Mouse (Mus musculus) heart, adult 2 months (tissue): ENCODE data around the gene Tas2r113. TPM values are rescaled to one million over a fixed set of nuclear protein-coding genes. Genes with fewer than 3 reads are reported as not detected.
"Not testable (repeated sequence)": the region's sequence is repeated elsewhere in the genome, so short reads cannot be mapped to it uniquely, and the experiment has no call there.

ENCODE experiments used
- DNase-seq, 2 experiments: peaks; one replicate each; pipeline ENCODE4 v3.0.0; 2021
- H3K27ac ChIP-seq: fragments of 200-600 bp; 2 replicates; pipeline ENCODE4 v1.8.1; 2022
- H3K27me3 ChIP-seq: fragments of 200-500 bp; 2 replicates; pipeline ENCODE4 v1.6.1; 2012; ENCODE audit warnings: mild to moderate bottlenecking, low read length, inconsistent platforms, mixed read lengths; ENCODE audit not compliant: control insufficient read depth, insufficient read depth
- H3K36me3 ChIP-seq: fragments of 200-500 bp; 2 replicates; pipeline ENCODE4 v1.6.1; 2012; ENCODE audit warnings: low read length, inconsistent platforms; ENCODE audit not compliant: control insufficient read depth, insufficient read depth
- H3K4me1 ChIP-seq: fragments of 200-500 bp; 2 replicates; pipeline ENCODE4 v1.6.1; 2011; ENCODE audit warnings: low read length; ENCODE audit not compliant: control insufficient read depth, insufficient read depth
- H3K4me3 ChIP-seq: fragments of 200-600 bp; 2 replicates; pipeline ENCODE4 v1.8.1; 2022
- H3K79me2 ChIP-seq: fragments of 200-500 bp; replicated peaks from 2 replicates; pipeline ENCODE4 v1.6.1; 2012; ENCODE audit warnings: mild to moderate bottlenecking, inconsistent platforms, low read length, moderate library complexity, mixed read lengths; ENCODE audit not compliant: control insufficient read depth, insufficient read depth
- H3K9ac ChIP-seq: fragments of 200-500 bp; 2 replicates; pipeline ENCODE4 v1.6.1; 2012; ENCODE audit warnings: low read depth, mild to moderate bottlenecking, control low read depth, inconsistent platforms, low read length, mixed read lengths
- CTCF ChIP-seq: fragments of 200-600 bp; IDR thresholded peaks from 2 replicates; pipeline ENCODE4 v1.8.1; 2022; ENCODE audit warnings: antibody characterized with exemption, mild to moderate bottlenecking, moderate library complexity
- EP300 ChIP-seq: fragments of 200-500 bp; IDR thresholded peaks from 2 replicates; pipeline ENCODE4 v1.6.1; 2011; ENCODE audit warnings: low read depth, low read length, control low read depth; ENCODE audit not compliant: insufficient read depth
- POLR2A ChIP-seq: fragments of 200-500 bp; IDR thresholded peaks from 2 replicates; pipeline ENCODE4 v1.6.1; 2011; ENCODE audit warnings: mild to moderate bottlenecking, low read depth, low read length, control low read depth; ENCODE audit not compliant: insufficient read depth
- whole genome bisulfite sequencing: fragments of 180-500 bp; shearing (Covaris S2); methylation state at CpG from one replicate; pipeline ENCODE4 v1.1.7; 2018; 5-methylcytosine and 5-hydroxymethylcytosine counted together
- intact Hi-C: fragments of 180-260 bp; cut with DNase I; formaldehyde crosslinking; loops from one replicate; pipeline ENCODE4 v1.15.1; 2025
- long read RNA-seq: library from polyadenylated mRNA; stranded (forward); transcript quantifications from one replicate; pipeline ENCODE4 v2.0.0, GENCODE M21; 2021
- polyA plus RNA-seq: library from polyadenylated mRNA; depleted of rRNA; stranded (reverse); fragments of >200 nt; gene quantifications from 2 replicates; pipeline ENCODE4 v1.2.3, GENCODE M21; 2012; rRNA removed
- total RNA-seq, 2 experiments: library from RNA; stranded (reverse); gene quantifications; 2 replicates each; pipeline ENCODE4 v1.2.3; 2021

Gene Tas2r113
- total RNA-seq (not detected), polyA plus RNA-seq (not detected in 2 replicates)
- long read RNA-seq: 0 reads

GRCm38 (mm10) chr6:132892711-132893110 is at the start of gene Tas2r113:
Gene Tas2r113, plus strand, starts transcription at chr6:132893011.
- H3K9ac ChIP-seq: no peak within 1 kb of the TSS
- no peaks in the 10 kb centered on the region for H3K27me3 ChIP-seq
- no peaks in the 10 kb centered on the region for H3K36me3 ChIP-seq
- TF ChIP-seq EP300 (no peak), CTCF (no peak), POLR2A (no peak)
- no peak for DNase-seq
- WGBS: 58% methylated on average over 1 of the region's 1 CpGs
- H3K4me1 ChIP-seq: no peaks in the 10 kb centered on the region
- no peak within 1 kb of the TSS for H3K4me3 ChIP-seq
- H3K79me2 ChIP-seq: no peaks in the 10 kb centered on the region
- no peak within 1 kb of the TSS for H3K27ac ChIP-seq
- intact Hi-C loops: no loop called here

- Histone ChIP-seq H3K4me3 (no peak within 1 kb of the TSS), H3K79me2 (no peaks in the 10 kb centered on the region), H3K27ac (no peak within 1 kb of the TSS), H3K27me3 (no peaks in the 10 kb centered on the region), H3K36me3 (no peaks in the 10 kb centered on the region), H3K9ac (no peak within 1 kb of the TSS), H3K4me1 (no peaks in the 10 kb centered on the region)
- intact Hi-C loops: no loop called here
- WGBS: 63% methylated on average over 1 of the region's 1 CpGs
- TF ChIP-seq POLR2A: no peak
- no peak for TF ChIP-seq EP300
- no peak for TF ChIP-seq CTCF
- DNase-seq: no peak
Measured at GRCm38 (mm10) chr6:132846842-132847241, 46.0 kb upstream of the Tas2r113 start, which contains the start of gene Tas2r123. Gene Tas2r123, plus strand, starts transcription at chr6:132847142.

- Histone ChIP-seq H3K79me2 (no peaks in the 10 kb centered on the region), H3K27ac (no peak within 1 kb of the TSS), H3K36me3 (no peaks in the 10 kb centered on the region), H3K4me1 (no peaks in the 10 kb centered on the region), H3K9ac (no peak within 1 kb of the TSS), H3K4me3 (no peak within 1 kb of the TSS), H3K27me3 (no peaks in the 10 kb centered on the region)
- intact Hi-C loops: no loop called here
- TF ChIP-seq EP300 (no peak), CTCF (no peak), POLR2A (no peak)
- no peak for DNase-seq
- 44% methylated on average over 1 of the region's 1 CpGs for WGBS
Measured at GRCm38 (mm10) chr6:132855138-132855537, 37.7 kb upstream of the Tas2r113 start, which contains the start of gene Tas2r116. Gene Tas2r116, plus strand, starts transcription at chr6:132855438.

DNA sequence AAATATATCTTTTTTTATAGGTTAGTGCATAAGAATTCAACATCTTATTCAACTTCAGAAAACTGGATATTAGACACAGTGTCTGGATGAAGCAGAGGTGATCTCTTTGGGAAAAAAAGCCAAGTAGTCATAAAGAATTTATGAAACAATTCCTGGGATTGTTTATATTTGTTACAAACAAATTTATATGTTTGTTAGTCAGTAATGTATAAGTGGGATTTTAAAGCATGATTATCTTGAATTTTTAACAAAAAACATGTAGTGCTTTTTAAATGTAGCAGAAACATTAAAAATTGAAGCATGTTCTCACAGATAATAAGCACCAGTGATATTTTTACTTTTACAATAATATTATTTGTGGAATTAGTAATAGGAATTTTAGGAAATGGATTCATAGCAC is 25.1 kb upstream of the Tas2r113 start, which contains the start of gene Tas2r110:
TSS of gene Tas2r110 (plus strand) at position 301 of the 400 bp plus-strand sequence.
- H3K27ac ChIP-seq: no peak within 1 kb of the TSS
- H3K4me3 ChIP-seq: no peak within 1 kb of the TSS
- no peaks in the 10 kb centered on the region for H3K27me3 ChIP-seq
- intact Hi-C loops: no loop called here
- no peaks in the 10 kb centered on the region for H3K36me3 ChIP-seq
- no peak for DNase-seq
- H3K9ac ChIP-seq: no peak within 1 kb of the TSS
- no peaks in the 10 kb centered on the region for H3K79me2 ChIP-seq
- TF ChIP-seq CTCF: no peak
- TF ChIP-seq POLR2A: no peak
- no peak for TF ChIP-seq EP300
- H3K4me1 ChIP-seq: no peaks in the 10 kb centered on the region

- TF ChIP-seq POLR2A (no peak), CTCF (no peak), EP300 (no peak)
- DNase-seq: no peak
- Histone ChIP-seq H3K27me3 (no peaks in the 10 kb centered on the region), H3K4me1 (no peaks in the 10 kb centered on the region), H3K79me2 (no peaks in the 10 kb centered on the region), H3K9ac (no peak within 1 kb of the TSS), H3K27ac (no peak within 1 kb of the TSS), H3K36me3 (no peaks in the 10 kb centered on the region), H3K4me3 (no peak within 1 kb of the TSS)
- intact Hi-C loops: no loop called here
- WGBS: 74% methylated on average over 3 of the region's 3 CpGs
Measured at GRCm38 (mm10) chr6:132909351-132909750, 16.5 kb downstream of the Tas2r113 start, which contains the start of gene Tas2r125. Gene Tas2r125, plus strand, starts transcription at chr6:132909651.

DNA sequence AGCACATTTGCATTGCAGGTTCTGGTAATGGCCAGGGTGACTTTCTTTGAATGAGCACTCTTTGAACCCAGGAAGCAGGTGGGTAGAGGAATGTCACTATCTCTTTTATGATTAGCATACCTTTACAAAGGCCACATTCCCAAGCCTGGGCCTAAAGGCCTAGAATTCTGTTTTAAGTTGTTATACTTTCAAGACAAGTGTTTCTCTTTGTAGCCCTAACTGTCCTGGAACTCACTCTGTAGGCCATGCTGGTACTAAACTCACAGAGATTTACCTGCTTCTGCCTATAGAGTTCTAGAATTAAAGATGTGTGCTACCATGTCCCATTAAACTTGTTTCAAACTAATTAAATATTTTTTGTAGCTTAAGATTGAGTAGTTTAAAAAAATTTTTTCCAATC is 48.6 kb downstream of the Tas2r113 start:
- H3K27ac ChIP-seq, H3K4me1 ChIP-seq, H3K27me3 ChIP-seq, H3K79me2 ChIP-seq, intact Hi-C loops, H3K9ac ChIP-seq, DNase-seq, H3K4me3 ChIP-seq, H3K36me3 ChIP-seq: not testable (repeated sequence)

Other genes starting within 250 kb of the Tas2r113 start
- gene A630073D07Rik, start 241.5 kb upstream of the Tas2r113 start, total RNA-seq: not detected
- gene A630073D07Rik, start 241.5 kb upstream of the Tas2r113 start, polyA plus RNA-seq: not detected in 2 replicates
- gene Tas2r120, start 236.1 kb upstream of the Tas2r113 start, total RNA-seq: not detected
- gene Tas2r120, start 236.1 kb upstream of the Tas2r113 start, polyA plus RNA-seq: not detected in 2 replicates
- not detected for gene Tas2r121, start 192.0 kb upstream of the Tas2r113 start, total RNA-seq
- not detected in 2 replicates for gene Tas2r121, start 192.0 kb upstream of the Tas2r113 start, polyA plus RNA-seq
- not detected for gene Tas2r122, start 181.1 kb upstream of the Tas2r113 start, total RNA-seq
- not detected in 2 replicates for gene Tas2r122, start 181.1 kb upstream of the Tas2r113 start, polyA plus RNA-seq
- not detected for gene Tas2r115, start 155.0 kb upstream of the Tas2r113 start, total RNA-seq
- not detected in 2 replicates for gene Tas2r115, start 155.0 kb upstream of the Tas2r113 start, polyA plus RNA-seq
- not detected for gene Tas2r124, start 138.3 kb upstream of the Tas2r113 start, total RNA-seq
- not detected in 2 replicates for gene Tas2r124, start 138.3 kb upstream of the Tas2r113 start, polyA plus RNA-seq
- not detected for gene Tas2r102, start 130.9 kb upstream of the Tas2r113 start, total RNA-seq
- not detected in 2 replicates for gene Tas2r102, start 130.9 kb upstream of the Tas2r113 start, polyA plus RNA-seq
- not detected for gene Tas2r136, start 114.8 kb upstream of the Tas2r113 start, total RNA-seq
- gene Tas2r136, start 114.8 kb upstream of the Tas2r113 start, polyA plus RNA-seq: not detected in 2 replicates
- not detected for gene Tas2r117, start 90.2 kb upstream of the Tas2r113 start, total RNA-seq
- not detected in 2 replicates for gene Tas2r117, start 90.2 kb upstream of the Tas2r113 start, polyA plus RNA-seq
- gene Tas2r123, start 45.9 kb upstream of the Tas2r113 start, total RNA-seq: not detected
- gene Tas2r123, start 45.9 kb upstream of the Tas2r113 start, polyA plus RNA-seq: not detected in 2 replicates
- gene Tas2r116, start 37.6 kb upstream of the Tas2r113 start, total RNA-seq: not detected
- not detected in 2 replicates for gene Tas2r116, start 37.6 kb upstream of the Tas2r113 start, polyA plus RNA-seq
- gene Tas2r110, start 25.0 kb upstream of the Tas2r113 start, total RNA-seq: not detected
- not detected in 2 replicates for gene Tas2r110, start 25.0 kb upstream of the Tas2r113 start, polyA plus RNA-seq
- gene Tas2r125, start 16.6 kb downstream of the Tas2r113 start, total RNA-seq: not detected
- gene Tas2r125, start 16.6 kb downstream of the Tas2r113 start, polyA plus RNA-seq: not detected in 2 replicates
- not detected for gene Tas2r129, start 58.1 kb downstream of the Tas2r113 start, total RNA-seq
- gene Tas2r129, start 58.1 kb downstream of the Tas2r113 start, polyA plus RNA-seq: not detected in 2 replicates
- not detected for gene Tas2r131, start 64.9 kb downstream of the Tas2r113 start, total RNA-seq
- gene Tas2r131, start 64.9 kb downstream of the Tas2r113 start, polyA plus RNA-seq: not detected in 2 replicates
- gene Tas2r109, start 88.0 kb downstream of the Tas2r113 start, total RNA-seq: not detected
- not detected in 2 replicates for gene Tas2r109, start 88.0 kb downstream of the Tas2r113 start, polyA plus RNA-seq
- gene Tas2r103, start 144.1 kb downstream of the Tas2r113 start, total RNA-seq: not detected
- gene Tas2r103, start 144.1 kb downstream of the Tas2r113 start, polyA plus RNA-seq: not detected in 2 replicates
- gene Tas2r140, start 162.8 kb downstream of the Tas2r113 start, total RNA-seq: not detected
- not detected in 2 replicates for gene Tas2r140, start 162.8 kb downstream of the Tas2r113 start, polyA plus RNA-seq
- 10 to 100 TPM; 59.1 to 66.0 TPM for gene Smim10l1, start 211.9 kb downstream of the Tas2r113 start, total RNA-seq
- gene Smim10l1, start 211.9 kb downstream of the Tas2r113 start, polyA plus RNA-seq: 37.3 and 53.6 TPM in 2 replicates